Mouse (Mus musculus) hindbrain, embryonic 16.5 days (tissue): Measurements from ENCODE around the gene Mcm8. TPM values are rescaled to one million over a fixed set of nuclear protein-coding genes. Genes with fewer than 3 reads are reported as not detected.
A peak's percentile ranks its signal among the peaks of the same experiment; 100 is the strongest.

Source experiments
- ATAC-seq: fragments of 200-750 bp; cut with Nextera tagmentation; 2 replicates; pipeline ENCODE4 v1.8.0; 2017; ENCODE audit warnings: moderate TSS enrichment, moderate library complexity
- H3K27ac ChIP-seq: fragments of 300-500 bp; sonication (generic); 2 replicates; pipeline ENCODE4 v1.5.1; 2014; ENCODE audit warnings: low read depth, mild to moderate bottlenecking, control low read depth, low read length, moderate library complexity
- H3K27me3 ChIP-seq: fragments of 300-500 bp; sonication (generic); replicated peaks from 2 replicates; pipeline ENCODE4 v1.6.1; 2014; ENCODE audit warnings: low read length; ENCODE audit not compliant: control insufficient read depth, insufficient read depth
- H3K36me3 ChIP-seq: fragments of 300-500 bp; sonication (generic); 2 replicates; pipeline ENCODE4 v1.6.1; 2014; ENCODE audit warnings: mild to moderate bottlenecking, low read length, moderate library complexity, mixed read lengths; ENCODE audit not compliant: control insufficient read depth, insufficient read depth
- H3K4me1 ChIP-seq: fragments of 300-500 bp; sonication (generic); 2 replicates; pipeline ENCODE4 v1.6.1; 2014; ENCODE audit warnings: low read depth, low read length; ENCODE audit not compliant: control insufficient read depth, insufficient read depth
- H3K4me2 ChIP-seq: fragments of 300-500 bp; sonication (generic); 2 replicates; pipeline ENCODE4 v1.6.1; 2014; ENCODE audit warnings: mild to moderate bottlenecking, low read length, control low read depth, moderate library complexity
- H3K4me3 ChIP-seq: fragments of 300-500 bp; sonication (generic); 2 replicates; pipeline ENCODE4 v1.5.1; 2014; ENCODE audit warnings: mild to moderate bottlenecking, low read length, control low read depth, moderate library complexity
- H3K9ac ChIP-seq: fragments of 300-500 bp; sonication (generic); 2 replicates; pipeline ENCODE4 v1.6.1; 2014; ENCODE audit warnings: low read depth, mild to moderate bottlenecking, control low read depth, low read length, moderate library complexity
- H3K9me3 ChIP-seq: fragments of 300-500 bp; sonication (generic); 2 replicates; pipeline ENCODE4 v1.6.1; 2014; ENCODE audit warnings: mild to moderate bottlenecking, low read length, moderate library complexity; ENCODE audit not compliant: control insufficient read depth
- WGBS: fragments of 180-500 bp; shearing (Covaris S2); extraction: QIAGEN DNeasy Blood & Tissue Kit; methylation state at CpG from one replicate; pipeline ENCODE4 v1.1.7; 2014; 5-methylcytosine and 5-hydroxymethylcytosine counted together
- polyA plus RNA-seq: library from polyadenylated mRNA; unstranded; fragments of >200 nt; fragmentation: Nextera tagmentation; extraction: Ambion mirVana; gene quantifications from 2 replicates; pipeline ENCODE4 v1.2.1, GENCODE M21; 2015

The Mcm8 gene
- polyA plus RNA-seq, 1 experiment from 2014 or later = 4.5 TPM

DNA sequence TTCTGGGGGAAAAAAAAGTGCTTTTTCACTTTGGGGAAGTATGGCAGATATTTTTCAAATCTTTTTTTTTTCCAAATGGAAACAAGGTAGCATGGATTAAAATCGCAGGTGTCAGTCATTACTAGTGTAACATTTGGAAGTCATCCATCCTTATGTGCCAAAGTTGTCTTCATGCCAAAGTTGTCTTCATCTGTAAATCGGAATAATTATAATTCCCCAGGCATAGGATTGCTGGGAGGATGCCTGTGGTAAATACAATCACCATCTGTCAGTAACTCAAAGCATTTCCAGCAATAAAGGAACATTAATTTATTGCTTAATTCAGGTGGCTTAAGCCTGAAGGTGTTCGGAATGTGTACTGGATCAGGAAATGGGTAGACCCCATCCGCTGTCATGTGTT is 25.1 kb downstream of the Mcm8 start:
- WGBS = 86% methylated on average over 4 of the region's 4 CpGs
- Histone ChIP-seq H3K36me3 (no peaks in the 10 kb centered on the region; the same call in 1 of the 2 replicates), H3K4me3 (no peak overlapping the region), H3K9ac (no peak overlapping the region), H3K4me1 (no peaks in the 10 kb centered on the region; the same call in 1 of the 2 replicates), H3K27ac (no peak overlapping the region), H3K9me3 (no peaks in the 10 kb centered on the region), H3K4me2 (no peak overlapping the region), H3K27me3 (no peaks in the 10 kb centered on the region)
- ATAC-seq = no peak

- ATAC-seq = peak; percentile 96
- Histone ChIP-seq H3K4me2 (peak within 1 kb of the TSS; percentile 70), H3K27me3 (no peaks in the 10 kb centered on the region), H3K9me3 (no peaks in the 10 kb centered on the region), H3K4me1 (peaks cover 19% of the 10 kb centered on the region), H3K4me3 (peak within 1 kb of the TSS; percentile 98), H3K27ac (peak within 1 kb of the TSS; percentile 87), H3K9ac (peak within 1 kb of the TSS; percentile 93), H3K36me3 (peaks cover 3% of the 10 kb centered on the region)
- under 1% methylated on average over 68 of the region's 96 CpGs for WGBS
Measured at GRCm38 (mm10) chr2:132846407-132847358, 30.7 kb downstream of the Mcm8 start, which contains the start of gene Crls1. Gene Crls1, plus strand, starts transcription at chr2:132846666.

GRCm38 (mm10) chr2:132847581-132847980 is 31.6 kb downstream of the Mcm8 start:
- 39% methylated on average over 7 of the region's 7 CpGs for WGBS
- H3K9ac ChIP-seq = peak overlapping the region; percentile 93
- ATAC-seq = no peak

GRCm38 (mm10) chr2:132848361-132848760 is 32.4 kb downstream of the Mcm8 start:
- no peak for ATAC-seq
- no peak overlapping the region for H3K4me3 ChIP-seq
- no peaks in the 10 kb centered on the region for H3K27me3 ChIP-seq
- no peaks in the 10 kb centered on the region for H3K9me3 ChIP-seq
- 94% methylated on average over 4 of the region's 4 CpGs for WGBS
- no peak overlapping the region for H3K27ac ChIP-seq
- H3K36me3 ChIP-seq = peaks cover 3% of the 10 kb centered on the region; the same call in 1 of the 2 replicates
- H3K4me1 ChIP-seq = peaks cover 19% of the 10 kb centered on the region
- H3K9ac ChIP-seq = no peak overlapping the region
- H3K4me2 ChIP-seq = peak overlapping the region; percentile 70; the same call in 1 of the 2 replicates

More at GRCm38 (mm10) chr2:132847581-132847980, 31.6 kb downstream of the Mcm8 start:
- peaks cover 19% of the 10 kb centered on the region for H3K4me1 ChIP-seq
- H3K4me3 ChIP-seq = peak overlapping the region; percentile 98
- H3K27ac ChIP-seq = no peak overlapping the region
- H3K36me3 ChIP-seq = peaks cover 3% of the 10 kb centered on the region
- H3K4me2 ChIP-seq = peak overlapping the region; percentile 70
- no peaks in the 10 kb centered on the region for H3K9me3 ChIP-seq
- H3K27me3 ChIP-seq = no peaks in the 10 kb centered on the region

GRCm38 (mm10) chr2:132849141-132849540 is 33.2 kb downstream of the Mcm8 start:
- Histone ChIP-seq H3K4me2 (no peak overlapping the region), H3K27ac (no peak overlapping the region), H3K4me3 (no peak overlapping the region), H3K36me3 (peaks cover 3% of the 10 kb centered on the region; the same call in 1 of the 2 replicates), H3K9ac (no peak overlapping the region), H3K4me1 (peaks cover 19% of the 10 kb centered on the region), H3K9me3 (no peaks in the 10 kb centered on the region), H3K27me3 (no peaks in the 10 kb centered on the region)
- 72% methylated on average over 6 of the region's 6 CpGs for WGBS
- ATAC-seq = no peak

DNA sequence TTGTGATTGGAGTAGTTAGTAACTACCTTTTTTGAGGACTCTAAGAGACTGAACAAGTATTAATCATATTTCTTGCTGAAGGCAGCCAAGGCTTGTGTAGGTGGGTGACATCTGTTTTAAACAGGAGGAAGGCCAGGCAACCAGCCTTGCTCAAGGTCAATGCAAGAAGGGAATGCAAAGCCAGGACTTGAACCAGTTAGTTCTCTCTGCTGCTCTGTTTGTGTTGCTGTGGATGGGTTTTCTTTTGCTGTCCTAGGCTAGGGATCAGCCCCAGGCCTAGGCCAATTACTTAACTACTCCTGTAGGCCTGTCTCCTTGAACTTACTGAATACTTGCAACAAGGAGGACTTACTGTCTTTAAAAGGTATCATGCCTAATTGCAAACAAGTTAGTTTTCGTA is 37.1 kb downstream of the Mcm8 start:
- Histone ChIP-seq H3K4me2 (no peak overlapping the region), H3K9ac (no peak overlapping the region), H3K27me3 (no peaks in the 10 kb centered on the region), H3K9me3 (no peaks in the 10 kb centered on the region), H3K27ac (no peak overlapping the region), H3K36me3 (peaks cover 3% of the 10 kb centered on the region; the same call in 1 of the 2 replicates), H3K4me1 (peaks cover 9% of the 10 kb centered on the region), H3K4me3 (no peak overlapping the region)
- no peak for ATAC-seq
- 100% methylated on average over 1 of the region's 1 CpGs for WGBS

DNA sequence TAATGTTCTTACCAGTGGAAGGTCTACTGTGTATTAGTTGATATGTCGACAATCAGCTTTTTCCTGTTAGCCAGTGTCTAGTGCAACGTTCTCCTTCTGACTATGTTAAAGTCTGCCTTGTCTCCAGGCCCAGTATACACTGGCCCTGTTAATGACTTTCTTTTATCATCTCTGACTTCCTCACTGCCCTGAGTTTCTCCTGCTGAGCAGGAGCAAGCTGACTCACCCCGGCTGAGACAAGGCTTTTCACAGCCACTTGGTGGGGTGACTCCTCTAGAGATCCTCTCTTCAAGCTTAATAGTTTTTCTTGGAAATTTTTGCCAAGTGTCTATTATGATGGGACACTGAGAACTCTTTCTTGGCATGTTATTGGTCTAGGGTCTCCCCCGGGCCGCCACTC is 40.4 kb downstream of the Mcm8 start:
- 79% methylated on average over 5 of the region's 5 CpGs for WGBS
- no peak for ATAC-seq

DNA sequence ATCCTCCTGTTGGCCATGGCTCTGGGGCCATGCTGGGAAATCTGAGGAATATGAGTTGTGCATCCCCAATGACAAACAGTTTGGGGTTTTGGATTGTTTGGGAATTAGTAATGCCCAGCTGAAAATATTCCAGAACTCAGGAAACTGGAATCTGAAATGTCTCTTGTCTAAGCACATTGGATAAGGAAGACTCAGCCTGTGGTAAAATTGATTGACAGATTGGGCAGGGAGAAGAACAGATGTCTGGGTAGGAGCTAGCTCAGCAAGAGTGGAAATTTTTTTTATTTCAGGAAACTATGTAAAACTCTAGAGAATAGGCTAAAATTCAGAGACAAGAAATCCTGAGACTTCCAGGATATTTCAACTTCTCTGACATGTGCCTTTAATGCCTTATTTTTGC is 44.5 kb downstream of the Mcm8 start:
- no peaks in the 10 kb centered on the region for H3K36me3 ChIP-seq
- H3K9me3 ChIP-seq = no peaks in the 10 kb centered on the region
- H3K9ac ChIP-seq = no peak overlapping the region
- no peak overlapping the region for H3K4me2 ChIP-seq
- no peaks in the 10 kb centered on the region for H3K4me1 ChIP-seq
- no peaks in the 10 kb centered on the region for H3K27me3 ChIP-seq
- H3K27ac ChIP-seq = no peak overlapping the region
- ATAC-seq = no peak
- no peak overlapping the region for H3K4me3 ChIP-seq

More for the DNA sequence above, 40.4 kb downstream of the Mcm8 start:
- Histone ChIP-seq H3K9me3 (no peaks in the 10 kb centered on the region), H3K4me1 (no peaks in the 10 kb centered on the region), H3K9ac (no peak overlapping the region), H3K27me3 (no peaks in the 10 kb centered on the region), H3K4me3 (no peak overlapping the region), H3K36me3 (no peaks in the 10 kb centered on the region), H3K27ac (no peak overlapping the region), H3K4me2 (no peak overlapping the region)

DNA sequence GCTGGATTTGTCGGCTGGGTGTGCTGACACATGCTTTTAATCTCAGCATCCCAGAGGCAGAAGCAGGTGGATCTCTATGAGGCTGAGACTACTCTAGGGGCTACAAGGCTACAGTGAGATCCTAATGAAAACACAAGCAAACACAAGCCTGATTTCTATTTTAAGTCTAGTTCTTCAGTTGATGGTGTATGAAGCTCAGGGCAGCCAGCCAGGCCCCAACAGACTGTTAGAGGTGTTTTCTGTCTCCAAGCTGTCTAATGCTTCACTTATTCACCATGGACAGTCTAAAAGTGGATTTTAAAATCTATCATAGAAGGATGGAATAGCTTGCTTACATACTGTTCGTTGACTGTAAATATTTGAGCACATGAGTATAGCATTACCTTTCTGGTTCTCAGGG is 45.5 kb downstream of the Mcm8 start:
- Histone ChIP-seq H3K9me3 (no peaks in the 10 kb centered on the region), H3K9ac (no peak overlapping the region), H3K27me3 (no peaks in the 10 kb centered on the region), H3K36me3 (no peaks in the 10 kb centered on the region), H3K27ac (no peak overlapping the region), H3K4me3 (no peak overlapping the region), H3K4me2 (no peak overlapping the region), H3K4me1 (no peaks in the 10 kb centered on the region)
- WGBS = 96% methylated on average over 2 of the region's 2 CpGs
- no peak for ATAC-seq
